Mouse (Mus musculus): ENCODE measurements around the gene Rassf1. TPM values are rescaled to one million over a fixed set of nuclear protein-coding genes. Genes with fewer than 3 reads are reported as not detected.
"Not testable (repeated sequence)": the region's sequence is repeated elsewhere in the genome, so short reads cannot be mapped to it uniquely, and the experiment has no call there.

Gene Rassf1
- total RNA-seq, 1 experiment from 2014 or later: 78.2 TPM

DNA sequence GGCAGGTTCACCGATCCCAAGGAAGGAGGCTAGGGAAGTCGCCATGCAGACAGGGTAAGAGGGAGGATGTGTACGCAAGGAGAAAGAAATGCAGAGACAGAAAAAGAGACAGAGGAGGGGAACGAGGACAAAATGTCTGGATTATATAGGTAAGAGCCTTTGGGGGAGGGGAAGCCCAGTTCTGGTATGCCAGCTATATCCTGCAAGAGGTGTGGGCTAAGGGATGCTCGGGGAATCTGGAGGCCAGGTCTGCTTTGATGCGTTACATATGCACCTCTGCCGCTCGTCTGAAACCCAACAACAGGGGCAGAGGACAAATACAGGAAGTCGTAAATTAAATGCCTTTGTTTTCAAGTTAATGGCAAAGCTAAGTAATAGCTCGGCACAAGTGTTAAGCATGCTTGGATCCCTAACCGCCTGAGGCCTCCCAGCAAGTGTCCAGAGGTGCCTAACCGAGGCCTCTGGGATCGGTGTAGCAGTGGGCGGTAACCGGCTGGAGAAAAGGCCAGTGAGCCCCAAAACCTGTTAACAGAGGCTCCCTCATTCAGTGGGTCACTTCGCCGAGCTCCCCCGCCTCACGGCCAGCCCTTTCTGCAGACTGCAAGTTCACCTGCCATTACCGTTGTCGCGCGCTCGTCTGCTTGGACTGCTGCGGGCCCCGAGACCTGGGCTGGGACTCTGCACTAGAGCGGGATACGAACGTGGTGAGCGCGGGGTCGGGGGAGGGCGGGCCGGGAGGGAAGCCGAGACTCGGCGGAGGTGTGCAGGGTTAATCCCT is 2.4 kb downstream of the Rassf1 start:
- no peak for ATAC-seq (ENCODE audit: extremely low read depth, insufficient number of reproducible peaks, low FRiP score, poor library complexity, severe bottlenecking)

DNA sequence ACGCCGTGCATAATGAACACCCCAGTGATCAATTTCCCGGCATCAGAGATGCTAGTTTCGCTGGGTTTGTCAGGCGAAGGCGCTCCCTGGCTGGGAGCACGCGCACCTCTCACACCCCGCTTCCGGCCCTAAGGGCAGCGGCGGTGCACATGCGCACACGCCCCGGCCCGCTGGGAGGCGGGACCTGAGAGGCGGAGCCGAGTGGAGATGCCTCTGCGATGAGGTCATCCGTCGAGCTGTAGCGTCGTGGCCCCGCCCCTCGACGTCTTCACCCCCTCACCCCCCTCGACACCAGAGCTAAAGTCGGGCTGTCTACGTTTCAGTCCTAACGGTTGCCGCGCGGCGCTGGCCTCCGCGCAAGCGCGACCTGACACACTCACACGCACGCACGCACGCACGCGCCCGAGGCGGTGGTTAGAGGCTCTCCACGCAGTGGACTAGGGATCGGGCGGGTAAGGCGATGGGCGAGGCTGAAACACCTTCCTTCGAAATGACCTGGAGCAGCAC is 3.0 kb downstream of the Rassf1 start:
- ATAC-seq (ENCODE audit: extremely low read depth, insufficient number of reproducible peaks, low FRiP score, poor library complexity, severe bottlenecking): peak; percentile 85

GRCm38 (mm10) chr9:107555031-107555457 is 3.7 kb downstream of the Rassf1 start:
- ATAC-seq (ENCODE audit: extremely low read depth, insufficient number of reproducible peaks, low FRiP score, poor library complexity, severe bottlenecking): no peak

- no peak for ATAC-seq (ENCODE audit: extremely low read depth, insufficient number of reproducible peaks, low FRiP score, poor library complexity, severe bottlenecking)
These were observed 4.3 kb downstream of the Rassf1 start for GRCm38 (mm10) chr9:107555701-107556100.

GRCm38 (mm10) chr9:107556346-107556745 is 5.0 kb downstream of the Rassf1 start:
- ATAC-seq (ENCODE audit: extremely low read depth, insufficient number of reproducible peaks, low FRiP score, poor library complexity, severe bottlenecking): no peak

- ATAC-seq (ENCODE audit: extremely low read depth, insufficient number of reproducible peaks, low FRiP score, poor library complexity, severe bottlenecking): peak; percentile 92
These were observed 11.8 kb downstream of the Rassf1 start, which contains the start of gene Tusc2 for GRCm38 (mm10) chr9:107563029-107563581. Tusc2 (plus strand) TSS chr9:107563255.

GRCm38 (mm10) chr9:107565556-107565955 is 14.2 kb downstream of the Rassf1 start:
- ATAC-seq (ENCODE audit: extremely low read depth, insufficient number of reproducible peaks, low FRiP score, poor library complexity, severe bottlenecking): not testable (repeated sequence)

DNA sequence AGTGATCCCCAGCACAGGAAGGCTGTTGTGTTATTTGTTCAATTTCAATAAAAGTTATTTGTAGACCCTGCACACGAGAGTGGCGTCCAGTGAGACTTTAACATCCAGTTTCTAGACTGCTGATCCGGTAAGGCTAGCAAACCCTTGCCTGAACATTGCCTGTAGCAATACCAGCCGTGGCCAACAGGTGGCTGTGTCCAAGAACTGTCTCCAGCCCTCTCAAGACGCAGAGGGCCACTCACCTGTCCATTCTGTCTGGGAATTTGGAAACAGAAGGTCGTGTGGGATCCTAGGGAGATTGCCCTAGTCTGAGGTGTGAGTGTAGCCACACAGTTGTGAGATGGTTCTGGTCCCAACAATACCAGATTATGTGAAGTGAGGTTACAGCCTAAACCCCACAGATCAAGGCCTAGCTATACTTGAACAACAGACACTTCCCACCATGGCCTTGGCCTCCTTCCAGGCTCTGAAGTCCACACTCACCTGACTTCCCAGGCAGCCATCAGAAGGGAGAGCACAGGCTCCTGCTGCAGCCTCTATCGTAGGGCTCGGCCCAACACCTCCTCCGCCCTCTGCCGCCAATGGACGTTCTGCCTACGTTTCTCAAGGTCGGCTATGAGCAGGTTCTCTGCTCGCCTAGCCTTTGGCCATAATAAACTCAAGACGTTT is 14.8 kb downstream of the Rassf1 start:
- peak; percentile 38; the same call in 1 of the 2 replicates for ATAC-seq (ENCODE audit: extremely low read depth, insufficient number of reproducible peaks, low FRiP score, poor library complexity, severe bottlenecking)

- ATAC-seq (ENCODE audit: extremely low read depth, insufficient number of reproducible peaks, low FRiP score, poor library complexity, severe bottlenecking): no peak
These were observed 15.5 kb downstream of the Rassf1 start for GRCm38 (mm10) chr9:107566855-107567254.

- no peak for ATAC-seq (ENCODE audit: extremely low read depth, insufficient number of reproducible peaks, low FRiP score, poor library complexity, severe bottlenecking)
These were observed 16.5 kb downstream of the Rassf1 start, which contains the start of gene Hyal2 for GRCm38 (mm10) chr9:107567702-107568319. Hyal2 (plus strand) TSS chr9:107567945.

DNA sequence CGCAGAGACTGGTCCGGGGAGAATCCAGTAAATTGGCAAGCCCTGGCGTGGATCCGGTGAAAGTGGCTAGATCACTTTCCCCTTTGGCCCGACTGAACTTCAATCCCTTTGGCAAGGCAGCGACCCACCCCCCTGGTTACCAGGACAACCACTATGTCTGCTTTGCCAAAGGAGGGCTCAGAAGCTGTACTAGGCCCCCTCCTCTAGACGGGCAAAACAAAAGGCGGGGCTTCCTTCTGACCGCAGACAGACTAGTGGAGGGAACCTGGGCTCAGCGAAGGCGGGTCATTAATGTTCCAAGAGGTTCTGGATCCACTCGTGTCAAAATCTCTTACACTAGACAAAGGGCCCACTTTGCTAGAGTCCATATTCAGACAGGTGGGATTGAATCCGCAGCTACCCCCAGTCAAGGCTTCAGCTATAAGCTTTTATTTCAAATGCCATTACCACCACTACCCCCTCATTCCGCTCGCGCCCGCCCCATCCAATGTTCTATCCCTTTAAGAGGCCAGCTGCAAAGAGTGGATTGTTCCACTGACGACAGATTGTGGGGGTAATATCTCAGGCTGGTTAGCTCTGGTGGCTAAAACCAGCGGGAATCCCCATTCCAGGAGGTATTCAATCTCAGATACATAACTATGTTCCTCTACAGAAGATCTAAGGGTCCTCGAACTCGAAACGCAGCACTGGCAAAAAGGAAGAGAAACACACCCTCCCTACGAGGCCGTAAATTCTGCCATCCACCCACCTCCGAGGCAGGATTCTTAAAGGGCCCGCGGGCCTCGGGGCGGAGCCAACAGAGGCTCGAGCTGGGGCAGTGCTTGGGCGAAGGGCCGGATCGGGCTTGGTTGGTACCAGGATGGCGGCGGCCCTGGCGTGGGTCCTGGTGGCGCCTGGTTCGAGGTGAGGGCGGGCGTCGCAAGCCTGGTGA is 17.2 kb downstream of the Rassf1 start:
- peak; percentile 62 for ATAC-seq (ENCODE audit: extremely low read depth, insufficient number of reproducible peaks, low FRiP score, poor library complexity, severe bottlenecking)

GRCm38 (mm10) chr9:107569270-107569669 is 17.9 kb downstream of the Rassf1 start:
- no peak for ATAC-seq (ENCODE audit: extremely low read depth, insufficient number of reproducible peaks, low FRiP score, poor library complexity, severe bottlenecking)

- no peak for ATAC-seq (ENCODE audit: extremely low read depth, insufficient number of reproducible peaks, low FRiP score, poor library complexity, severe bottlenecking)
These were observed 18.7 kb downstream of the Rassf1 start for GRCm38 (mm10) chr9:107570016-107570415.

DNA sequence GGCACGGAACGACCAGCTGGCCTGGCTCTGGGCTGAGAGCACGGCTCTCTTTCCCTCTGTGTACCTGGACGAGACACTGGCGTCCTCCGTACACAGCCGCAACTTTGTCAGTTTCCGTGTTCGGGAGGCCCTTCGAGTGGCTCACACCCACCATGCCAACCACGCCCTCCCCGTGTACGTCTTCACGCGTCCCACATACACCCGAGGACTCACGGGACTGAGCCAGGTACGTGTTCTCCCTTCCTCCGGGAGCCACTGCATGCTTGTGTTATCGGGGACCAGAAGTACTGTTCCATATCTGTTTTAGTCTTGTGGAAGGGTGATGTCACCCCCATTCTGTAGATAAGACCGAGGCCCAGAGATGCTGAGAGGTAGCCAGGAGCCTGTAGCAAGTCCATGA is 19.5 kb downstream of the Rassf1 start:
- ATAC-seq (ENCODE audit: extremely low read depth, insufficient number of reproducible peaks, low FRiP score, poor library complexity, severe bottlenecking): no peak

GRCm38 (mm10) chr9:107571534-107572326 is 20.4 kb downstream of the Rassf1 start:
- ATAC-seq (ENCODE audit: extremely low read depth, insufficient number of reproducible peaks, low FRiP score, poor library complexity, severe bottlenecking): no peak

- no peak for ATAC-seq (ENCODE audit: extremely low read depth, insufficient number of reproducible peaks, low FRiP score, poor library complexity, severe bottlenecking)
These were observed 20.9 kb downstream of the Rassf1 start for GRCm38 (mm10) chr9:107572327-107572662.

GRCm38 (mm10) chr9:107573774-107574173 is 22.4 kb downstream of the Rassf1 start:
- not testable (repeated sequence) for ATAC-seq (ENCODE audit: extremely low read depth, insufficient number of reproducible peaks, low FRiP score, poor library complexity, severe bottlenecking)
